In the genomic region with DNA sequence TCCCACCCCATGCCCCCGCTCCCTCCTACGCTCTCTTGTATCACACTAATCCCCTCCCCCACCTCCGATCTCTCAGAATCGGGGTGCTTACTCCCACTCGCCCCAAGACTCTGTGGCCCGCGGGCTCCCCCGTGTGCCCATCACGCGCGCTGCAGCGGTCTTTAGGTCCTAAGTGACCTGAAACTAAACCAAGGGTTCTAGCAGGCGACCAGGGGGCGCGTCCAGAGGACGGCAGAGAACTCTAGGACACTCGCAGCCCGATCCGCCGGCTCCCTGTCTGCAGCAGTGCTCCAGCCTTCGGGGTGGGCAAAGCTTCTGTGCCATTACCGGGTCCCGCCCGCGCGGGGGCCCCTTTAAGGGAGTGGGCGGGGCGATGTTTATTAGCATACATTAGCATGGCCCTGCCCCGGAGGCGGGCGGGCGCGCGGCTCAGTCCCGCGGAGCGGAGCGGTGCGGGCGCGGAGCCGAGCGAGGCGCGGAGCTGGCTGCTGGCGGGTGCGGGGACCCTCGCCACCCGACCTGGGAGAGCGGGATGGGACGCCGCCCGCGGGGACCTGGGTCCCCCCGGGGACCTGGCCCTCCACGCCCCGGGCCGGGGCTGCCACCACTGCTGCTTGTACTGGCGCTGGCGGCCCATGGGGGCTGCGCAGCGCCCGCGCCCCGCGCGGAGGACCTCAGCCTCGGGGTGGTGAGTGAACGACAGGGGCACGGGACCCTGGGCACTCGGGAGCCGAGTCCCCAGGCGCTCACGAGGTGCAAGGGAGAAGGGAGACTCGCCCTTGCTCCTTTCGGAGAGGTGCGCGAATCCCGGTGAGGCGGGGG, we compare ENCODE assay signal across 8 mouse cellular contexts. TPM values are rescaled to one million over a fixed set of nuclear protein-coding genes. Genes with fewer than 3 reads are reported as not detected.
DNase-seq lines count a peak whose midpoint lies in the region; ATAC-seq and TF ChIP-seq lines count a peak whose summit lies in the region.

Gene Mmp17 (plus strand): TSS at position 409 of the 822 bp plus-strand sequence.

- no peaks in the 10 kb centered on the region for H3K4me1 ChIP-seq in ES-Bruce4 (ENCODE audit: control insufficient read depth, insufficient read depth, low read length)
- peaks cover 36% of the 10 kb centered on the region for H3K4me1 ChIP-seq in forebrain, embryonic 13.5 days
- H3K4me1 ChIP-seq in heart, postnatal 0 days (ENCODE audit: control insufficient read depth, insufficient read depth): peaks cover 16% of the 10 kb centered on the region
- no peaks in the 10 kb centered on the region for H3K4me1 ChIP-seq in liver, embryonic 14.5 days (replicated peaks; ENCODE audit: control insufficient read depth in 2 of 2, insufficient read depth in 2 of 2, low read length in 1 of 2)
- H3K4me1 ChIP-seq in stomach, embryonic 15.5 days: peaks cover 21% of the 10 kb centered on the region; the same call in 1 of the 2 replicates

- H3K9me3 ChIP-seq in ES-Bruce4 (replicated peaks; ENCODE audit: control insufficient read depth, insufficient read depth, low read length, poor library complexity, severe bottlenecking): no peaks in the 10 kb centered on the region
- H3K9me3 ChIP-seq in forebrain, embryonic 13.5 days (replicated peaks): no peaks in the 10 kb centered on the region
- H3K9me3 ChIP-seq in heart, postnatal 0 days (replicated peaks; ENCODE audit: control insufficient read depth, low read length): no peaks in the 10 kb centered on the region
- no peaks in the 10 kb centered on the region for H3K9me3 ChIP-seq in liver, embryonic 14.5 days (ENCODE audit: control insufficient read depth, low read length)
- no peaks in the 10 kb centered on the region for H3K9me3 ChIP-seq in stomach, embryonic 15.5 days

- peak within 1 kb of the TSS; percentile 97 for H3K4me2 ChIP-seq in forebrain, embryonic 13.5 days
- H3K4me2 ChIP-seq in heart, postnatal 0 days (ENCODE audit: low read depth, low read length): peak within 1 kb of the TSS; percentile 100
- peak within 1 kb of the TSS; percentile 68 for H3K4me2 ChIP-seq in liver, embryonic 14.5 days (ENCODE audit: low read depth)
- peak within 1 kb of the TSS; percentile 98 for H3K4me2 ChIP-seq in stomach, embryonic 15.5 days

- peak within 1 kb of the TSS; percentile 91 for H3K9ac ChIP-seq in ES-Bruce4 (ENCODE audit: low read depth, poor library complexity, severe bottlenecking)
- peak within 1 kb of the TSS; percentile 87 for H3K9ac ChIP-seq in forebrain, embryonic 13.5 days
- H3K9ac ChIP-seq in heart, postnatal 0 days (replicated peaks; ENCODE audit: low read depth, low read length): peak within 1 kb of the TSS; percentile 65
- peak within 1 kb of the TSS; percentile 5; the same call in 1 of the 2 replicates for H3K9ac ChIP-seq in liver, embryonic 14.5 days (replicated peaks)
- peak within 1 kb of the TSS; percentile 48 for H3K9ac ChIP-seq in stomach, embryonic 15.5 days

- WGBS in forebrain, embryonic 13.5 days: under 1% methylated on average over 80 of the region's 80 CpGs
- WGBS in heart, postnatal 0 days: under 1% methylated on average over 66 of the region's 80 CpGs
- under 1% methylated on average over 79 of the region's 80 CpGs for WGBS in liver, embryonic 14.5 days (ENCODE audit: insufficient replicate concordance)
- WGBS in stomach, embryonic 15.5 days: under 1% methylated on average over 79 of the region's 80 CpGs

- peaks cover 12% of the 10 kb centered on the region for H3K27me3 ChIP-seq in ES-Bruce4 (ENCODE audit: control insufficient read depth, insufficient read depth, low read length, poor library complexity, severe bottlenecking)
- peaks cover 23% of the 10 kb centered on the region for H3K27me3 ChIP-seq in forebrain, embryonic 13.5 days
- H3K27me3 ChIP-seq in heart, postnatal 0 days (ENCODE audit: control insufficient read depth, insufficient read depth, low read length): peaks cover 71% of the 10 kb centered on the region
- H3K27me3 ChIP-seq in liver, embryonic 14.5 days (ENCODE audit: control insufficient read depth, insufficient read depth, low read length): peaks cover 64% of the 10 kb centered on the region
- H3K27me3 ChIP-seq in stomach, embryonic 15.5 days (replicated peaks): peaks cover 31% of the 10 kb centered on the region; the same call in 1 of the 2 replicates

- no peak within 1 kb of the TSS for H3K27ac ChIP-seq in ES-Bruce4 (ENCODE audit: insufficient read depth, low read length)
- H3K27ac ChIP-seq in forebrain, embryonic 13.5 days: 0 out of 2 replicates have a peak within 1 kb of the TSS, but pooled peaks have one; percentile 40
- no peak within 1 kb of the TSS for H3K27ac ChIP-seq in heart, postnatal 0 days (ENCODE audit: low read depth)
- H3K27ac ChIP-seq in liver, embryonic 14.5 days: no peak within 1 kb of the TSS
- H3K27ac ChIP-seq in stomach, embryonic 15.5 days: no peak within 1 kb of the TSS

- no peak for TF ChIP-seq EP300 in ES-Bruce4 (IDR thresholded peaks at IDR 0.05; ENCODE audit: insufficient read depth, low read depth, low read length)
- TF ChIP-seq EP300 in heart, postnatal 0 days (IDR thresholded peaks at IDR 0.05; ENCODE audit: low read depth): no peak
- no peak for TF ChIP-seq EP300 in liver, embryonic 14.5 days (IDR thresholded peaks at IDR 0.05; ENCODE audit: low read depth)

- TF ChIP-seq CTCF in ES-Bruce4 (IDR thresholded peaks at IDR 0.05; ENCODE audit: low read depth, low read length): peak; percentile 58
- peak; percentile 65 for TF ChIP-seq CTCF in heart, postnatal 0 days (IDR thresholded peaks at IDR 0.05; ENCODE audit: low read depth)
- TF ChIP-seq CTCF in liver, embryonic 14.5 days (IDR thresholded peaks at IDR 0.05; ENCODE audit: low read depth): peak; percentile 84

- DNase-seq in heart, postnatal 0 days (ENCODE audit: low spot score): peak; percentile 84
- peak; percentile 88 to 94 for DNase-seq in kidney, postnatal 36 days
- peak; percentile 63 to 69 (median 64) for DNase-seq in liver, embryonic 14.5 days (ENCODE audit: low read depth in 3 of 3, low spot score in 3 of 3)
- peak; percentile 90 for DNase-seq in neural tube, embryonic 10.5 days (ENCODE audit: extremely low spot score, low spot score)

- peak; percentile 70 for ATAC-seq in cerebellum, adult (ENCODE audit: insufficient number of reproducible peaks, low FRiP score, low TSS enrichment)
- peak; percentile 91 for ATAC-seq in forebrain, embryonic 13.5 days
- peak; percentile 92 for ATAC-seq in heart, postnatal 0 days (ENCODE audit: insufficient read depth, low read depth)
- peak; percentile 89 for ATAC-seq in liver, embryonic 14.5 days (ENCODE audit: insufficient read depth)
- ATAC-seq in stomach, embryonic 15.5 days (ENCODE audit: insufficient read depth, low FRiP score, low read depth): peak; percentile 90

- H3K4me3 ChIP-seq in ES-Bruce4 (ENCODE audit: low read depth, low read length): peak within 1 kb of the TSS; percentile 79
- H3K4me3 ChIP-seq in forebrain, embryonic 13.5 days: peak within 1 kb of the TSS; percentile 79
- H3K4me3 ChIP-seq in heart, postnatal 0 days (ENCODE audit: low read depth, low read length): peak within 1 kb of the TSS; percentile 83
- H3K4me3 ChIP-seq in liver, embryonic 14.5 days (ENCODE audit: insufficient read depth in 1 of 2, low read depth in 2 of 2, low read length in 2 of 2): peak within 1 kb of the TSS; percentile 54 to 60
- H3K4me3 ChIP-seq in stomach, embryonic 15.5 days (replicated peaks): peak within 1 kb of the TSS; percentile 62

- no peak for TF ChIP-seq POLR2A in ES-Bruce4 (IDR thresholded peaks at IDR 0.05; ENCODE audit: insufficient read depth, low read length)

- H3K36me3 ChIP-seq in ES-Bruce4 (ENCODE audit: control insufficient read depth, insufficient read depth, low read length, poor library complexity, severe bottlenecking): no peaks in the 10 kb centered on the region
- no peaks in the 10 kb centered on the region for H3K36me3 ChIP-seq in forebrain, embryonic 13.5 days (ENCODE audit: poor library complexity, severe bottlenecking)
- no peaks in the 10 kb centered on the region for H3K36me3 ChIP-seq in heart, postnatal 0 days (replicated peaks; ENCODE audit: control insufficient read depth, insufficient read depth, low read length)
- H3K36me3 ChIP-seq in liver, embryonic 14.5 days (replicated peaks; ENCODE audit: control insufficient read depth, insufficient read depth, low read depth): no peaks in the 10 kb centered on the region
- no peaks in the 10 kb centered on the region for H3K36me3 ChIP-seq in stomach, embryonic 15.5 days

RNA-seq across cellular contexts. Expression of gene Mmp17, which starts in this region (rescaled TPM):
- polyA plus RNA-seq in ES-Bruce4 (2011; ENCODE audit: insufficient read depth, insufficient read length, low read depth, missing spikeins): 5.9 and 6.9 TPM in 2 replicates
- polyA plus RNA-seq in forebrain, embryonic 13.5 days (2015; fragmentation: Nextera tagmentation; extraction: Ambion mirVana): 8.6 and 10.5 TPM in 2 replicates
- total RNA-seq in heart, postnatal 0 days (2014; rRNA removed; ENCODE audit: low replicate concordance): 0.43 and 2.6 TPM in 2 replicates
- 0.41 TPM in 2 replicates for polyA plus RNA-seq in heart, postnatal 0 days (2015; fragmentation: Nextera tagmentation; extraction: Ambion mirVana)
- polyA plus RNA-seq in liver, embryonic 14.5 days (2012; rRNA removed): 0.18 and 0.26 TPM in 2 replicates
- 0.20 and 0.49 TPM in 2 replicates for polyA plus RNA-seq in liver, embryonic 14.5 days (2014; fragmentation: Nextera tagmentation; extraction: Ambion mirVana)
- polyA plus RNA-seq in stomach, embryonic 15.5 days (2015; fragmentation: Nextera tagmentation; extraction: Ambion mirVana): 3.7 and 4.6 TPM in 2 replicates

Comparison
In these comparisons a context has a peak if more than half of its experiments do, and no peak if none do; other contexts are left out.
1. Peak in DNase-seq, ATAC-seq, H3K4me3 ChIP-seq, H3K9ac ChIP-seq and H3K4me2 ChIP-seq in liver, embryonic 14.5 days; RNA of the gene not detected or under 1 TPM.
2. H3K9ac ChIP-seq: peak in every context shown above with its lines; median percentile 91 in ES-Bruce4; 87 in forebrain, embryonic 13.5 days; 65 in heart, postnatal 0 days; 48 in stomach, embryonic 15.5 days; 5 in liver, embryonic 14.5 days.